Mouse (Mus musculus): ENCODE data around the gene Trpc4ap. TPM values are rescaled to one million over a fixed set of nuclear protein-coding genes. Genes with fewer than 3 reads are reported as not detected.
"Not testable (repeated sequence)": the region's sequence is repeated elsewhere in the genome, so short reads cannot be mapped to it uniquely, and the experiment has no call there.

The Trpc4ap gene
- polyA plus RNA-seq, 1 experiment = 133 TPM

DNA sequence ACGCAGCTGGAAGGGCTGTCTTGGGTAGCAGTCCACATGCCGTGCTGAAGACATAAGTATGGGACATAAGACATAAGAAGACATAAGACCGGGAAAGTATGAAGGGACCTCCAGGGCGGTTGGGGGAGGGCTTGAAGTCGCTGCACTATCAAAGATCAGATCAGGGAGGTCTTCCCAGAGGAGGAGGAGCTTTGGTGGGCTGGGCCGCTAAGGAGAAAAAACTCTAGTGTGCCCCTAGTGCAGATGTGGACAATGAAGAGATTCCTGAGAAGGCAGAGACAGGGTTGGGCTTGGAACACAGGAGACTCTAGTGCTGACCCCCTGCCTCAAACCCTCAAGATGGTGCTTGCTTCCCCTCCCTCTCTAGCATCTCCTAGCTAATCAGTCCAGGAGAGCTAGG, 75.2 kb downstream of the Trpc4ap start:
- WGBS = 52% methylated on average over 6 of the region's 6 CpGs
- TF ChIP-seq CTCF (IDR thresholded peaks at IDR 0.05; ENCODE audit: extremely low read depth, insufficient read length, insufficient replicate concordance, low read depth, low read length) (no peak), POLR2A (IDR thresholded peaks at IDR 0.05; ENCODE audit: low read depth, low read length) (no peak)
- Histone ChIP-seq H3K36me3 (ENCODE audit: control insufficient read depth, insufficient read depth, low read length) (no peaks in the 10 kb centered on the region), H3K4me3 (ENCODE audit: low read depth, low read length) (no peak overlapping the region), H3K4me1 (ENCODE audit: control insufficient read depth, insufficient read depth, insufficient read length, low read length) (peaks cover 6% of the 10 kb centered on the region; the same call in 1 of the 2 replicates), H3K27ac (ENCODE audit: insufficient read depth, low read depth, low read length) (no peak overlapping the region), H3K27me3 (ENCODE audit: control insufficient read depth, insufficient read depth, low read length) (no peaks in the 10 kb centered on the region)

DNA sequence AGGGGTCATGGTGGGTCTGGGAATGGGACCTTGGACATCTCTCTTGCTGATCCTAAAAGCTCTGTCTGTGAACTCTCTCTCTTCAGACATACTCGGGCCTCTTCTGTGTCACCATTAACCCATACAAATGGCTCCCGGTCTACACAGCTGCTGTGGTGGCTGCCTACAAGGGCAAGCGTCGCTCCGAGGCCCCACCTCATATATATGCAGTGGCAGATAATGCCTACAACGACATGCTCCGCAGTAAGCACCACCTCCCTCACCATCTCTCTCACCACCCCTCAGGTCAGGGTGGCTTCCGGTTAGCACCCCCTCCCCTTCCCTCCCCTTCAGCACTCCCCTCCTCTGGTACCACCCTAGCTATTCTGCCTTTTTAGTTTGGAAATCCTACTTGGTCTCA, 78.2 kb downstream of the Trpc4ap start:
- Histone ChIP-seq H3K27ac (ENCODE audit: insufficient read depth, low read depth, low read length) (no peak overlapping the region), H3K4me3 (ENCODE audit: low read depth, low read length) (no peak overlapping the region), H3K4me1 (ENCODE audit: control insufficient read depth, insufficient read depth, insufficient read length, low read length) (peaks cover 6% of the 10 kb centered on the region; the same call in 1 of the 2 replicates), H3K27me3 (ENCODE audit: control insufficient read depth, insufficient read depth, low read length) (no peaks in the 10 kb centered on the region), H3K36me3 (ENCODE audit: control insufficient read depth, insufficient read depth, low read length) (no peaks in the 10 kb centered on the region)
- TF ChIP-seq CTCF (IDR thresholded peaks at IDR 0.05; ENCODE audit: extremely low read depth, insufficient read length, insufficient replicate concordance, low read depth, low read length) = no peak
- 69% methylated on average over 8 of the region's 8 CpGs for WGBS

DNA sequence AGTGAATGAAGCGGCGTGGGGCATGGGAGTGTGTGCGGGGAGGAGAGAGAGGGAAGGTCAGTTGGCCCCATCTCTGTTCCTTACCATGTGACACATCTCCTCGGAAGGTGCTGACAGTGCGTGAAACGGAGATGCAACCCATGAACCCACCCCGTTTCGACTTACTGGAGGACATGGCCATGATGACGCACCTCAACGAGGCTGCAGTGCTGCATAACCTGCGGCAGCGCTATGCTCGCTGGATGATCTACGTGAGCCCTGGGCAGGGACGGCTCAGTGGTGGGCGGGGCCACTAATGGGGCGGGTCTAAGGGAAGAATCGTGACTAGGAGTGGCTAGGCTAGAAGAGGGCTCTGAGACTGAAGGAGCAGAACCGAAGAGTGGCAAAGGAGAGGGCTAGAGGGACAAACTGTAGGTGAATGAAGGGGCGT, 78.8 kb downstream of the Trpc4ap start:
- TF ChIP-seq POLR2A (IDR thresholded peaks at IDR 0.05; ENCODE audit: low read depth, low read length) = no peak
- TF ChIP-seq CTCF (IDR thresholded peaks at IDR 0.05; ENCODE audit: extremely low read depth, insufficient read length, insufficient replicate concordance, low read depth, low read length) = no peak
- H3K36me3 ChIP-seq (ENCODE audit: control insufficient read depth, insufficient read depth, low read length) = no peaks in the 10 kb centered on the region
- H3K27ac ChIP-seq (ENCODE audit: insufficient read depth, low read depth, low read length) = no peak overlapping the region
- 3% methylated on average over 20 of the region's 20 CpGs for WGBS
- peak overlapping the region; percentile 45 for H3K4me3 ChIP-seq (ENCODE audit: low read depth, low read length)
- H3K27me3 ChIP-seq (ENCODE audit: control insufficient read depth, insufficient read depth, low read length) = no peaks in the 10 kb centered on the region
- H3K4me1 ChIP-seq (ENCODE audit: control insufficient read depth, insufficient read depth, insufficient read length, low read length) = peaks cover 6% of the 10 kb centered on the region; the same call in 1 of the 2 replicates

DNA sequence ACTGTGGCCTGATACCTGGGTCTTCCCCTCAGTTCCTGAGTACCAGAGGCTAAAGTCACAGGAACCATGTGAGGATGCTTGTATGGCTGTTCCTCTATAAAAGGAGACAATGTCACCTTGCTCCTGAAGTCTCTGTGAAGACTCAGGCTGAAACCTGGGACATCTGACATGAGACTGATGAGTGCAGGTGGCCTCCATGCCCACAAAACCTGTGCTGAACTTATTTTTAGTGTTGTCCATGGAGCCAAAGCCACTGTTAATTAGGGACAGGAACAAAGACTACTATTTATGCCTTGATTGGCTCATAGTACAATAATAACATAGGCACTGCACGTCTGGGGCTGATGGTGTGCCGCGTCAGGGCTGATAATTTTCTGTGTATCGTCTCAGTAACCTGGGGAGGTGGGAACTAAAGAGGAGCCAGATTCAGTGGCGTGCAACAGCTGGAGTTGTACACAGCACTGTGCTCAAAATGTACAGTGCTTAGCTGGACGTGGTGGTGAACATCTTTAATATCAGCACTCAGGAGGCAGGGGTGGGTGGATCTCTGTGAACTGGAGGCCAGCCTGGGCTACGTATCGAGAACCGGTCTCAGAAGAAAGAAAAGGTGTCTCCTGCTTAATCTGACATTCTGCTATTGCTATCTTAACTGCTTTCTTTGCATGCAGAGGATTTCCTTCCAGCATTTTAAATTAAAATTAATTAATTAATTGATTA, 80.2 kb downstream of the Trpc4ap start:
- 89% methylated on average over 9 of the region's 9 CpGs for WGBS
- no peak for TF ChIP-seq CTCF (IDR thresholded peaks at IDR 0.05; ENCODE audit: extremely low read depth, insufficient read length, insufficient replicate concordance, low read depth, low read length)
- no peak for TF ChIP-seq POLR2A (IDR thresholded peaks at IDR 0.05; ENCODE audit: low read depth, low read length)
- no peaks in the 10 kb centered on the region for H3K36me3 ChIP-seq (ENCODE audit: control insufficient read depth, insufficient read depth, low read length)
- H3K4me1 ChIP-seq (ENCODE audit: control insufficient read depth, insufficient read depth, insufficient read length, low read length) = peaks cover 6% of the 10 kb centered on the region; the same call in 1 of the 2 replicates
- H3K4me3 ChIP-seq (ENCODE audit: low read depth, low read length) = no peak overlapping the region
- no peak overlapping the region for H3K27ac ChIP-seq (ENCODE audit: insufficient read depth, low read depth, low read length)
- no peaks in the 10 kb centered on the region for H3K27me3 ChIP-seq (ENCODE audit: control insufficient read depth, insufficient read depth, low read length)

DNA sequence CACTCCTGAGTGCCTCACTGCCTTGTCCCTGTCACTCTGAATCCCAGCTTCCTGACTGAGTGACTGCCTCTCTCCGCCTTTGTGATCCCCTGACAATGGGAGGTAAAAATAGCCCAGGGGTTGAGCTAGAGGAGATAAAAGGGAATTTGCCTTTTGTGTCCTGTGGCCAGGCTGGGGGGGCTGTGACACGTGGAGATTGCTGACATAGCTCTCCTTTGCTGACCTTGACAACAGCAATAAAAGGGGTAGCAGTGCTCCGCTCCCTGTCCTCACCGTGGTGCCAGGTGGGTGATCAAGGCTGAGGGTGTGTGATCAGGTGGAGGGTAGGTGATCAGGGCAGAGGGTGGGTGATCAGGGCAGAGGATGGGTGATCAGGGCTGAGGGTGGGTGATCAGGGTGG, 81.2 kb downstream of the Trpc4ap start, which contains the start of gene Myh7b:
Gene Myh7b (plus strand): TSS at position 235 of the 400 bp plus-strand sequence.
- H3K36me3 ChIP-seq (ENCODE audit: control insufficient read depth, insufficient read depth, low read length) = no peaks in the 10 kb centered on the region
- H3K4me3 ChIP-seq (ENCODE audit: low read depth, low read length) = no peak within 1 kb of the TSS
- 54% methylated on average over 4 of the region's 4 CpGs for WGBS
- H3K27ac ChIP-seq (ENCODE audit: insufficient read depth, low read depth, low read length) = no peak within 1 kb of the TSS
- no peaks in the 10 kb centered on the region for H3K27me3 ChIP-seq (ENCODE audit: control insufficient read depth, insufficient read depth, low read length)
- H3K4me1 ChIP-seq (ENCODE audit: control insufficient read depth, insufficient read depth, insufficient read length, low read length) = peaks cover 6% of the 10 kb centered on the region; the same call in 1 of the 2 replicates
- TF ChIP-seq POLR2A (IDR thresholded peaks at IDR 0.05; ENCODE audit: low read depth, low read length) (no peak), CTCF (IDR thresholded peaks at IDR 0.05; ENCODE audit: extremely low read depth, insufficient read length, insufficient replicate concordance, low read depth, low read length) (no peak)

DNA sequence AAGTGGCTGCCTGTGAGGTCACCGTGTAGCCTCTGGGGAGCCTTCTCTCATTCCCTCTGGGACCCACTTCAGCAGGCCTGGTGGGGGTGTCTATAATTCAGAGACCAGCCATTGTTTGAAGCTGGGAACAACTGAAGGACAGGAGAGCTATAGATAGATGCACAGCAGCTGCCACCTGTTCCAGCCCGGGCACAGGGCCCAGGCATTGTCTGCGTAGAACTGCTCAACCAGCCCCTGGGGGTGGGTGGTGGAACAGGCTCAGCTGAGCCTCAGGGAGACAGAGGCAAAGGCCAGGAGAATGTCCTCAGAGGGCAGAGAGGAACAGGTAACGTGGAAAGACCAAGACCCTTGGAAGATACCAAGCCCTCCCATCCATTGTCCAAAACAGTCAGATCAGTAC, 85.8 kb downstream of the Trpc4ap start:
- Histone ChIP-seq H3K27ac (ENCODE audit: insufficient read depth, low read depth, low read length) (no peak overlapping the region), H3K36me3 (ENCODE audit: control insufficient read depth, insufficient read depth, low read length) (no peaks in the 10 kb centered on the region), H3K27me3 (ENCODE audit: control insufficient read depth, insufficient read depth, low read length) (no peaks in the 10 kb centered on the region), H3K4me1 (ENCODE audit: control insufficient read depth, insufficient read depth, insufficient read length, low read length) (peaks cover 2% of the 10 kb centered on the region; the same call in 1 of the 2 replicates), H3K4me3 (ENCODE audit: low read depth, low read length) (no peak overlapping the region)
- TF ChIP-seq CTCF (IDR thresholded peaks at IDR 0.05; ENCODE audit: extremely low read depth, insufficient read length, insufficient replicate concordance, low read depth, low read length) = no peak
- no peak for TF ChIP-seq POLR2A (IDR thresholded peaks at IDR 0.05; ENCODE audit: low read depth, low read length)
- WGBS = 78% methylated on average over 4 of the region's 4 CpGs

DNA sequence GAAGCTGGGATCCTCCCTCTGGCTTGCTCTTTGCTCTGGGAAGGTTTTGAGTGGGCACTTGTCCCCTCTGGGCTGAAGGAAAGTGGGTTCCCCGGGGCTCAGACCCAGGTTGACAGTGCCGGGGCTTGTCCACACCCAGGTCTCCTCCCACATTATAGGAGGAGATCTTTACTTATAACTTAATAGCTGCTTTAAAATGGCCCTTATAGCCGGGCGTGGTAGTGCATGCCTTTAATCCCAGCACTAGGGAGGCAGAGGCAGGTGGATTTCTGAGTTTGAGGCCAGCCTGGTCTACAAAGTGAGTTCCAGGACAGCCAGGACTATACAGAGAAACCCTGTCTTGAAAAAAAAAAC, 87.0 kb downstream of the Trpc4ap start:
- WGBS = 27% methylated on average over 4 of the region's 4 CpGs
- not testable (repeated sequence) for H3K27ac ChIP-seq (ENCODE audit: insufficient read depth, low read depth, low read length); H3K4me3 ChIP-seq (ENCODE audit: low read depth, low read length); H3K36me3 ChIP-seq (ENCODE audit: control insufficient read depth, insufficient read depth, low read length); H3K4me1 ChIP-seq (ENCODE audit: control insufficient read depth, insufficient read depth, insufficient read length, low read length); H3K27me3 ChIP-seq (ENCODE audit: control insufficient read depth, insufficient read depth, low read length)
